Mouse (Mus musculus) lung, postnatal 4 days (tissue): ENCODE results near the gene Scd4.
"Not testable (repeated sequence)": the region's sequence is repeated elsewhere in the genome, so short reads cannot be mapped to it uniquely, and the experiment has no call there.

ENCODE experiments used
- DNase-seq, 2 experiments: peaks; one replicate each; pipeline ENCODE4 v3.0.0; 2021

Gene Scd4

DNA sequence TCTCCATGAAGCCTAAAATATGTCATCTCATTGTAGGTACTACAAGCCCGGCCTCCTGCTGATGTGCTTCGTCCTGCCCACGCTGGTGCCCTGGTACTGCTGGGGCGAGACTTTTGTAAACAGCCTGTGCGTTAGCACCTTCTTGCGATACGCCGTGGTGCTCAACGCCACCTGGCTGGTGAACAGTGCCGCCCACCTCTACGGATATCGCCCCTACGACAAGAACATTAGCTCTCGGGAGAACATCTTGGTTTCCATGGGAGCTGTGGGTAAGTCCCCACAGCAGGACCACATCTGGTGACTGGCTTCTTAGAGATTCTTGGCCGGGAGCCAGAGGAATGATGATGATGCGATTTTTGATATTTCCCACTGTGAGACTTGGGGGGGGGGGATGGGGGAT is 31.7 kb upstream of the Scd4 start:
- DNase-seq = peak; percentile 70 to 71

DNA sequence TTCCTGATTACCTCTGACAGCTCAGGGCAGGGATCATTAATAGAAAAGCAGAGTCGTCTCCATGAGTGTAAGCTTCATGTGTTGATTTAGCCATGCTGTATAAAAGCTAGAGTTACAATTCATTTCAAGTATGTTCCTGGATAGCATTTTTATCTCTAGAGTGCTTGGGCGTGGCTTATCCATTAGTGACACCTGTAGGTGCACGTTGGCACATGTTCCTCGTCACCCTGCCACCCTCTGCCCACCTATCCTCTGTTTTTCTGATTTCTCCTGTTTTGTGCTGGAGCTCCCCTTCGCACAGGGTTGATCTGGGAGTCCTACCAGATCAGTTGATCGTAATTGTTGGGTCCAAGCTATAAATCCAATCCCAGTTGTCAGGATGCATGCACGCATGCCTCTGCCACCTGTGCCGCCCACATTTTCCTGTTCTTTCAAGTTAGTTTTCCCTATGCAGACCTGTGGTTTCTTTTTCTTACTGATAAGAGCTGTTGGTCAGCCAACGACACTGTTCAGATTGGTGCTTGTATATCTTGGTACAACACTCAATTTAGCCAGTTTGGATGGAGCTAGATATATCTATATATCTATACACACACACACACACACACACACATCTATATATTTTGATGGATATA is 31.1 kb upstream of the Scd4 start:
- no peak for DNase-seq

DNA sequence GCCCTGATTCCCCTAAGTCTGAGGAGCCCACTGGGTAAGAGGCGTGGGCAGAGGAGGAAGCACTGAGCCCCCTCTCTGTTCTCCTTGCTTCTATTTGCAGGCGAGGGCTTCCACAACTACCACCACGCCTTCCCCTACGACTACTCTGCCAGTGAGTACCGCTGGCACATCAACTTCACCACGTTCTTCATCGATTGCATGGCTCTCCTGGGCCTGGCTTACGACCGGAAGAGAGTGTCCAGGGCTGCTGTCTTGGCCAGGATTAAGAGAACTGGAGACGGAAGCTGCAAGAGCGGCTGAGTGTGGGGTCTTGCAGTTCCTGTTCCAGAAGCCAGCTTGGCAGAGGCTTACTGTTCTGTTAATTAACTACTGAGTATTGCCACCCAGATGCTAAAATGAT is 30.0 kb upstream of the Scd4 start:
- DNase-seq = peak in 1 of 2 experiments; percentile 81

DNA sequence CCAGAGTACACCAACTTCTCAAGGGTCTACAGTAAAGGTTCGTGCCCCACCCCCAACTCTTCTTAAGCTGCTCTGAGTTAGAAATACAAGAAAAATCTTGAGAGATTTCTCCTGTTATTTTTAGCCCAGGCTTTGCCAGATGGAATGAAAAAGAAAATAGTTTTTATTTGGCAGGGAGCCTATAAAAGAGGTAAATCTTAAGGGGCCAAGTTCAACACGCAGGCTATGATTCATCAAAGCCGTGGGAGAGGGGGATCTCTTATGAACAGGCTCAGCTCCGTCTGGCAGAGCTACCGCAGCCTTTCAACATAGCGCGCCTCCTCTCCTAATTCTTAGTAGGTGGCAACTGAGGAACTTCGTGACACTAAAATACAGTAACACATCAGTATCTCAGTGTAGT is 29.4 kb upstream of the Scd4 start:
- no peak for DNase-seq

DNA sequence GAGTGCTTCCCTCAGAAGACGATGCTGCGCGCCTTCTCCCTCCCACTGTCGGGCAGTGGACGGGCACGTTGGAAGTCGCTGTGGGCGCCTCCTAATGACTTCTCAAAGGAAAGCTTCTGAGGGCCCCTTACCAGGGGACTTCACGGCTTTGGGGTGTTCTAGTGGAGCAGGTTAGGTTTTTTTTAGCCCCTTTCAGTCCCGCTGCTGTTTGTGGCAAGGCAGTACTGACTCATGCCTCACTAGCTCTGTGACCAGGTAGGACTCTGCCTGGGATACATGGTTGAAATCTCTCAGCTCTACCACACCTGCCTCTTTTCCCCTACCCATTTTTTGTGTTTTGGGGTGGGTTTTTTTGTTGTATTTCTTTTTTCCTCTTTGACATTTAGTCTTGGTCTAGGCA is 28.5 kb upstream of the Scd4 start:
- DNase-seq = no peak

DNA sequence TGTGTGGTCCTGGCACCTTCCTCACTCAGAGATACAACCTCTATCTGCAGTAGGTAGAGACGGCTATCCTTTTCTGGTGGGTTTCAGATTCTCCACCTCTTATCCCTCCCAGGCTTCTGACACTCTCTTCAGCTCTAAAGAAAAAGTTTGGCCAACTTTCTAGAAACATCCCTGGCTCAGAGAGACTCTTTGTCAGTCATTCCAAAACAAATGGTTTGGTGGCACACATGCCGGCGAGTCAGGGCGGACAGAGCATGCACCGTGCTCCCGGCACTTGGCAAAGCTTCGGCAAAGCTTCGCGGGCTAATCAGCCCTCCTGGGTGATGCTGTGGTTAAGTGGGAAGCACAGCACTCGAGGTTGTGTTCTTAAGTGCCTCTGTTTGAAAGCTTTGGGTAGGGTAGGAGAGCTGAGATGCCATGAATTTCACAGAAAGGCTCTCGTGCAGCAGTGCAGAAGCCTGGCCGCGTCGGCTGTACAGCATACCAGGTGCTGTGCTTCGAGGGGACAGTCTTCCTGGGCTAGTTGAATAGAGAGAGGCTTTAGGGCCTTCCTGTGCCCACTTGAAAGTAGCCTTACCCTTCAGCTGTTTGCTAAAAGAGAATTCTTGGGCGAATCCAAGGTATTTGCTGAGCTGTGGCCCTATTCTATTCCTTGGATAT is 27.9 kb upstream of the Scd4 start:
- DNase-seq = no peak

DNA sequence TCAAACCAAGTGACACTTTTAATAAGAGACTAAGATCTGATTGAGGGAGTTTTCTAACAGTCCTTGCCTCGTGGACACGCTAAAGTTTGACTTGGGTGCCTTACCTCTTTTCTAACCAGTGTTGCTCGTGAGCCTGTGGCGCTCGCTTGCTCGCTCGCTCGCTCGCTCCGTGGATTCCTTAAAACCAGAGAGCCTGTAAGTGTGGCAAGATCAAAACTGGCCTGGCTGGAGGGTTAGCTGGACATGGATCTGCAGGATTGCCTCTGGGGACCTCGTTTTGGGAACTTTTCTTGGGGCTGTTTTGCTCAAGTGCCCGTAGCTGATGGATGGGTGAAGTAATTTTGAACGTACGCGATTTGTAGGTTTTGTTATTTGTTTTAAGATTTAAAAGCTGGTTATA is 27.2 kb upstream of the Scd4 start:
- no peak for DNase-seq

DNA sequence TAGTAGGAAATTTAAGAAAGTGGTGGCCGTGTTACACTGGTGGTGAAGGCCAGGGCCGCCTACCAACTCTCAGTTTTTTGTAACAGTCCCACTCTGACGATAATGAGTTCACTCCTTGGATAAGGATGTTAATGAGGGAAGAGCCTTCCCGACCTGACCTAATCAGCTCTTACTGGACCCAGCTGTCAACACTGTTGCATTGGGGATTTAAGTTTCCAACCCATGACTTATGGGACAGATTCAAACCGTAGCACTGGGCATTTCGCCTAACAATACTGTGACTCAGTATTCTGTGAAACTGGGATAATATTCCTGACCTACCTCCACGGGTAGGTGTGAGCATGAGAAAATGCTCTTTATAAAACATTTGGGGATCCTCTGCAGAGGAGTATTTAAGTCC is 26.7 kb upstream of the Scd4 start:
- DNase-seq = no peak

DNA sequence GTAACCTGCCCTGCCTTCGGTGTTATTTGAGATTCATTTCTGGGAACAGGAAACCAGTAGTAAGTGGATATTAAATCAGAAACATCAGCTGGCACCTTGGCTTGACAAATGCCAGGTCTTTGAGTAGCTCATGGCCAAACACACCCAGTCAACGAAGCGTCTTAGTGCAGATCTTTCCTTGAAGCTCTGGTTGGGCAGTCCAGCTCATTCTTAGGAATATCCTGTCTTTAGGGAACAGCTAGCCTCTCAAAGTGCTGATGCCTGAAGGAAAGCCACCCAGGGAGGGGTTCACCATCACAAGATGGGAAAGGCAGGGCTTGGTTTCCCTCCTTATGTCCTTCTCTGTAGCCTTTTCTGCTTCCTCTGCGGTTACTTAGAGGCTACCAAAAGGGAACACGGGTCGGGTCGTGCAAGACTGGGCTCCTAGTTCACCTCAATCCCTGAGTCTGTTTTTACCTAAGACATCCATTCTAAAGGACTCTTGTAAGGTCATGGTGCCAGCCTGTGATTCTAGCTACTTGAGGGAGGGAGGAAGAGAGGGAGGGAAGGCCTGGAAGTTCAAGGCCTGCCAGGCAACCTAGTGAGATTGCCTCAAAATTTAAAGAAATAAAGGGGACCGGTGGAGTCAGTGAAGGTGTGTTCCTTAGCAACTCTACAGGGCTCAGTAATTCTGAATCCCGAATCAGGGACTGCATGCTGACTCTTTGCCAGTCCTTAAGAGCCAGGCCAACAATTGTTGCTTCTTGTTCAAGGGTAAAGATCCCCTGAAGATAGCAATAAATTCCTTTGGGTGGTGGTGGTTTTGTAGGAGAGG is 25.6 kb upstream of the Scd4 start:
- DNase-seq = no peak

DNA sequence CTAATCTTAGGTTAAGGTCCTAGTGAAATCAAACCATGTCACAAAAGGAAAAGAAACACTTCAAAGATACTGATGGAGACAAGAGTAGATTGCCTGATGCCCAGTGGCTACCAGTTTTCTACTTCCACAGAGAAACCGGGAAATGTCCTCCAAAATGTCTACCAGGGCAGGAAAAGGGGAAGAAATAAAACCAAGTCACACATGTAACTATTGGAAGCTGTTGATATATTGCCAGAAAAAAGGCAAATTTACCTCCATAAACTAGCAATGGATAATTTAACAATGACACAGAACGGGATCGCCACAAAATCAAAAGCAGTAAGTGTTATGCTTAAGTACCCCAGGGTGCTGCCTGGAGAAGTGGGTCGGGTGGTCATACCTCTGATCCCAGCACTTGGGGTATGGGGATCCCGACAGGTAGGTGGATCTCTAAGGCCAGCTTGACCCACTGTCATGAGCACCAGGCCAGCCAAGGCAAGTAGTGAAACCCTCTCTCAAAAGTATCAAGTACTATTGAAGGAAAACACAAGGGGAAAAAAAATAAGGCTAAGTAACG is 24.9 kb upstream of the Scd4 start:
- no peak for DNase-seq

DNA sequence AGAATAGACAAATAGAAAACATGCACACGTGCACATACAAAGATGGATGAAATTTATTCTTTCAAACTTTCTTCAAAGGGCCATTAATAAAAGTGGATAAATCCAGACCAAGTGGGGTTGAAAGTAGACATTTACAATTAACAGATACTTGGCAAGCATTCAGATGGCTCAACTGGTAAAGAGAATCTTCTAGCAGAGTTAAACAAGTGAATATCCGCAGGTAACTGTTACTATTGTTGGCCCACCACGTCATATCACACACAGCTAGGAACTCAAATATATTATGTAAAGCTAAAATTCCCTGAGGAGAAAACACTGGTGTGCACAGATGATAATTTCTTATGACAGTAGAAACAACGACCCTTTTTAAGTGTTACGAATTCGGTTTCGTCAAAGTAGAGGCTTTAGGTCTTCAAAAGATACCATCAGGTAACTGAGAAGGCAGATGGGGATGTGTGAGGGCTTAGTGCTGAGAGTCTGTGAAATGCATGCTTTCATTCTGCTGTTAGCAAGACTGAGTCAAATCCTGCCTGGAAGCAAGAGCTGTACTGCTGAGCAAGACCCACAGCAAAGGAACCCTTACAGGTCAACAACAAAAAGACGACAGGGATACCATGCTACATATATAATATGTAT is 24.2 kb upstream of the Scd4 start:
- no peak for DNase-seq

DNA sequence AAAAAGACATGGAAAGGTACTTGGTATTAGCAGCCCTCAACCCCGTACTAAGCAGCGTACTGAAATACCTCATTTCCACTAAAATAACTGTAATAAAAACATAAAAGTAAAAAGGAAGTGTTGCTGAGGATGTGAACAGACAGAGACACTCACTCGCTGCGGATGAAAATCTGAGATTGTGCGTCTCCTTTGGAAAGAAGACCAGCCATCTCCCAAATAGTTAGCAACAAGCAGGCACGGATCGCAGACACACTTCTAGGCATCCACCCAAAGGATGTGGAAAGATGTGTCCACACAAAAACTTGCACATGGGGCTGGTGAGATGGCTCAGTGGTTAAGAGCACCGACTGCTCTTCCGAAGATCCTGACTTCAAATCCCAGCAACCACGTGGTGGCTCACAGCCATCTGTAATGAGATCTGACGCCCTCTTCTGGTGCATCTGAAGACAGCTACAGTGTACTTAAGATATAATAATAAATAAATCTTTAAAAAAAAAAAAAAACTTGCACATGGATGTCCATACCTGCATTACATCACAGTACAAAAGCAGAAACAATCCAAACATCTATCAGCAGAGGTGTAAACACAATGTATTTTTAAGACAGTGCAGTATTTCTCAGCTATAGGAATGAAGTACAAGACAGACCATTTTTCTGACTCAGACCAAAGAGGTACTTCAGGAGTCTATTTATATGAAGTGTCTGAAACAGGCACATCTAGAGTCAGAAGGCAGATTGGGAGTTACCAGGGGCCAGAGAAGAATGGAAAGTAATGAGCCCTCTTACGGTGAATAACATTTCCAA is 23.3 kb upstream of the Scd4 start:
- no peak for DNase-seq

DNA sequence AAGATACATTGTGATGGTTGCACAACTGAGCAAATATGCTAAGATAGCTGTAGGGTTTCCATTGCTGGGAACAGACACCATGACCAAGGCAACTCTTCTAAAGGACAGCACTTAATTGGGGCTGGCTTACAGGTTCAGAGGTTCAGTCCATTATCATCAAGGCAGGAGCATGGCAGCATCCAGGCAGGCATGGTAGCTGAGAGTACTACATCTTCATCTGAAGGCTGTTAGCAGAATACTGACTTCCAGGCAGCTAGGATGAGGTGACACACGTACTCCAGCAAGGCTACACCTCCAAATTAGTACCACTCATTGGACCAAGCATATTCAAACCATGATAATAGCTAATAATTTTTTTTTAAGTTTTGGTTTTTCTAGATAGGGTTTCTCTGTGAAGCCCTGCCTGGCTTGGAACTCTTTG is 22.7 kb upstream of the Scd4 start:
- not testable (repeated sequence) for DNase-seq

DNA sequence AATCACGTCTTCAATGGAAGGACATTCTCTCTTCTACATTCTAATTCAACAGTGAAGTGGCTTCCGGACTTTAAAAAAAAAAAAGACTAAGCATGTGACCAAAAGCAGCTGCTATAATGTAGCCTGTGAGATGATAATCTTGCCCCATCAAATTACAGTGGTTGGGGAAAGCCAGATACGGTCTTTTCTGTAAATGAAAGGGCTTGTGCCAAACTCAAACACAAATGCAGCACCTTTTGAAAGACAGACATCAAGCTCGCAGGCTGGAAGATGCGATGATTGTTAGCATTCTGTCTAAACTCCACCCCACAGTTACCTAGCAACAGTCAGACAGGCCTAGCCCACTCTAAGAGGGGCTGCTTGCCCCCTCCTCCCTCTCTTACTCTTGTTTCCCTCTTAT is 22.1 kb upstream of the Scd4 start:
- DNase-seq = no peak

DNA sequence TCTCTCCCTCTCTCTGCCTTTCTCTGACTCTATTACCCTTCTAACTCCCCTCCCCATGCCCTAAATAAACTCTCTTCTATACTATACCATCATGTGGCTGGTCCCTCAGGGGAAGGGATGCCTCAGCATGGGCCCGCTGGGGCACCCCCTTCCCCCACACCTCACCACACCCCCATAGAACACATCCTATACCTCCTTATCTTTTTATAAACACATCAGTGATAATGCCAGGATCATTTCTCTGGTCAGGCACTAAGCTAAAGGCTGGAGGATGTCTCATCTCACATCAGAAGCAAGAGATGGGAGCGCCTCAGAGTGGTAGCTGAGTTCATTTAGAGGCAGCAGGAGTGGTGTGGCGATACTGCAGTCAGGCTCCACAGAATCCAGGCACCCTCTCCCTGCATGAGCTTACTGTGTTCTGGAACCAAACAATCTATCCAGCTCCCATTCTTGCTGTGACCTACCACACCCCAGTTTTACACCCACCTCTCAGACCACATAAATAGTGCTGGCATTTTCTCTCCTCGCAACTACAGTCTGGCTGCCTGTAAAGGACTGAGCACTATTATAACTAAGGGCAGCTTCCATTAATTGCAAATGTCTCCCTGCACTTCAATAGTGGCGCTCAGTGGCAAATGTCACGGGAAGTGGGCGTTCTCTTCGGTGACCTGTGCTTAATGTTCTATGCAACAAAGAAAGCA is 21.4 kb upstream of the Scd4 start:
- no peak for DNase-seq

DNA sequence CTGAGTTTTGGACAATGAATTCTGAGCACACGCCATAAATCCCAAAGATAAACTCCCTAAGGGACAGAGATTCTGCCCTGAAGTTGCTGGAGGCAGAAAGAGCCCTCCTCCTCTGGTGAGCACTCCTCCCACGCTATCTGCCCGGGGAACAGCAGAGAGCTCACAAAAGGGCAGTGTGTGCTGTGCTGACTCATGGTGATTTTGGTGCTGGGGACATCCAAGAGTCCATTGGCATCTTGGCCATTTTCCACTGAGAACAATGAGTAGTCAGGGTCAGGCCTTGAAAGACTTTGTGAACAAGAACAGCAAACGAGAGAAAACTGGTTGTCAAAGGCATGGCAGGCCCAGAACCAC is 20.9 kb upstream of the Scd4 start:
- no peak for DNase-seq

DNA sequence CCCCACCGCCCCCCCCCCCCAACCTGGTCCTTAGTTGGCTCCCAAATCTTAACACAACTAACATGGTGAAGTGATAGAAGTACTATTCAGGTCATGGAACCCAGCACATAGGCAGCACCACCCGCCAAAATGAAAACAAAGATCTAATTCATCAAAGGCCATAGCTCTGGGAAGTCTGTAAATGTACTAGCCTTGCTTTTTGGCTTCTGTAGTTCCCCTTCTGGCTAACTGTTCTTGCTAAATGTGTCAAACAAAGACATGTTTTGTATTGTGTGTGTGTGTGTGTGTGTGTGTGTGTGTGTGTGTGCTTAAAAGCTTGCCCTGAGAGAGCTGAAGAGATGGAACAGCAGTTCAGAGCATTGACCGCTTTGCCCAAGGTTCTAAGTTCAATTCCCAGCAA is 19.8 kb upstream of the Scd4 start:
- DNase-seq = no peak

DNA sequence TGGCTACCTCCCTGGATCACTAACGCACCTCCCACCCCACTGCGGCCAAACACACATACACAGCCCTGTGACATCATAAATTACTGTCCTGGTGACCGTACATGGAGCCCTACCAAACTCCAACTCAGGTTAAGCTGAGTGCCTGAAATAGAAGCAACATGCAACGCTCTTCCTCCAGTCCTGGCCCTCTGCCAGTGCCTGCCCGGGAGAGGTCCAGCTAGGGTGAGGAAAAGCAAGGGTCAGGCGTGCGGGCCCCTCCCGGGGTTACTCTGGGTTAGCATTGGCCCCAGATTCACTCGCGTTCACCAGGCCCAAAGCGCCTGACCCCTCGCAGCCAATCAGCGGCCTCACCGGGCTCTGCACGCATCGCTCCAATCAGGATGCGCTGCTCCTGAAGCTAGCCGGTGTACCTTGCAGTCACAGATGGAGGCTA is 18.5 kb upstream of the Scd4 start:
- DNase-seq = peak; percentile 81 to 89

DNA sequence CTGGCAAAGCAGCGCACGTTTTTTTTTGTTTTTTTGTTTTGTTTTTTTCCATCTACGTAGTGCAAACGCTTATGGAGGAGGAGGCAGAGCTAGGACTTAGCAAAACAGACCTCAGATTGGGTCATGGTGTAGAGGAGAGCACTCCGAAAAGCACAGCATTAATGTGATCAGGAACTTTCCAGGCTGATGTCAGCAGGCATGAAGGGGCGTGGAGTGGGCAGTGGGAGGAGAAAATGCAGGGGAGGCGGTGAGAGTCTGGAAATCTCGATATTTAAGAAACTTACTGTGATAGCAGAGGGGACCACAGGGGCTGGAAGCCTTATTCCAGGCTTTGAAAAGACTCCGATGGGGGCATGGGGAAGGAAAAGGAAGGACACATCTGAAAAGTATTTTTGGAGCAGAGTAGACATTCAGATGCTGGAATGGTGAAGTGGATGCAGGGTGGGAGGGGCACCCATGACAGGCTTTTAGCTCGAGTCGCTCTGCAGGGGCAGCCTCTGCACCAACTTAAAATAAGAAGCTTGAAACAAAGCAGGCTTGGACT is 17.9 kb upstream of the Scd4 start:
- DNase-seq = peak; percentile 57 to 60

DNA sequence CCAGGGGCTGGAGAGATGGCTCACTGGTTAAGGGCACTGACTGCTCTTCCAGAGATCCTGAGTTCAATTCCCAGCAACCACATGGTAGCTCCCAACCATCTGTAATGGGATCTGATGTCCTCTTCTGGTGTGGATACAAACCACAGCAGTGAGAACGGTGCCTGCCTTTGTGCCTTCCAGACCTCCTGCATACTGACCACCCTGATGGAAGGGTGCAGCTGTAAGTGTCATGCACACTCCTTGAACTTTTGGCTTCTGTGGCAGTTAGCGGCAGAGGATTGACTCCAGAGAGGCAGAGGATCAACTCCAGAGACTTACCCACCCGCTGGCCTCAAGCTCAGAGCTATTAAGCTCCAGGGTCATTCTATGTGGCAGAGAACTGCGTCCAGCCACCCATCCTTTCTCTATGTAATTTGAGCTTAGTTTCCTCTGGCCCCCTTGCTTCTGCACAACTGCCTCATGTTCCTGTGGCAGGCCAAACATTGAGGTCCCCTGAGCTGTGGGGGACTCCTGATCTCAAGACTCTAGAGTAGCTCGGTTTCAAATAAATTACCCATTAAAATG is 16.1 kb upstream of the Scd4 start:
- DNase-seq = no peak

DNA sequence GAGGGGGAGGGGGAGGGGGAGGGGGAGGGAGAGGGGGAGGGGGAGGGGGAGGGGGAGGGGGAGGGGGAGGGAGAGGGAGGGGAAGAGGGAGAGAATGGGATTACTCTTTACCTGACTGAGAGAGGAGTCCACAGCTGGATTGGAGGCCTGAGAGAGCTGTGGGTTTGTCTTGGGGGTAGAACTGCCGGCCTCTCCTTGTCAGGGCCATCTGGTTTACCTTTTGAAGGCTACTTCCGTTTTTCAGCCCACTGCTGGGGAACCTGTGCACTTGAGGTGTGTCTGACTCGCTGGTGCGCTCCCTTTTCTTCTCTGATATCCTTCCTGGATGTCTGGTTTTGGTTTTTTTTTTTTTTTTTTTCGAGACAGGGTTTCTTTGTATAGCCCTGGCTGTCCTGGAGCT is 15.5 kb upstream of the Scd4 start:
- no peak for DNase-seq
